Comparison of ENCODE assay signal across 8 mouse cellular contexts in the genomic region with DNA sequence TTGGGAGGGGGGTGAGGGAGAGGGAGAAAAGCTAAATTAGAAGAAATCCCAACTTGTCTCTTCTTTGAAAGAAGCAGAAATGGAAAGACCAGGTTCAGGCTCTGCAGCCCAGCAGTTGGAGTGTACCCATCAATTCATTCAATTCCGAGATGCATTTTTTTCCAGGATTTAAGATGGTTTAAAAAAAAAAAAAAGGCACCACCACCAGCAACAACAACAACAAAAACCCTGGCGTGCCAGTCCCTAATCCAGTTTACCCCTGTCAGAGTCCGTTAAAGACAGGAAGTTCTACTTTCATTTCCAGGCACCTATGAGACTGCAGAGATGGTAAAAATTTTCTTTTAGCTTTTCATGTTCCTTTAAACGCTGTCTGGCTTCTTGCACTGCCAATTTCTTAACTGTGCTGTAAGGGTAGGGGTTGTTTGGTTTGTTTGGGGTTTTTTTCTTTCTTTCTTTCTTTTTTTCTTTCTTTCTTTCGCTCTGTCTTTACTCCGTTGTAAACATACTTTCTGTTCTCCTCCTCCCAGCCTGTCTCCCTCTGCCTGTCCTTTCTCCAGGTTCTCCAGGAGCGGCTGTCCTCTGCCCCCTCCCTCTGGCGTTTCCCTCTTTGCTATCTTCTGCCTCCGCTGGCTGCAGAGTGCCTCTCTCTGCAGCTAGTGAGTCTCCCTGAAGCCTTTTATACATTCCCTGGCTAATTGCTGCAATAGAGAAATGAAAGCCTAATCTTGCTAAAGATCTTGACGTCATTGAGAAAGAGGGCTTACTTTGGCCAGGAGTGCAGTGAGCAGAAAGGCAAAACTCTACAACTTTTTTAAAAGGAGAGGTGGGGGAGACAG. TPM values are rescaled to one million over a fixed set of nuclear protein-coding genes. Genes with fewer than 3 reads are reported as not detected.
DNase-seq lines count a peak whose midpoint lies in the region; ATAC-seq and TF ChIP-seq lines count a peak whose summit lies in the region.

A gene (minus strand): TSS at position 51 of the 836 bp plus-strand sequence.

- H3K27ac ChIP-seq in kidney, embryonic 16.5 days (ENCODE audit: low read length): no peak within 1 kb of the TSS
- no peak within 1 kb of the TSS for H3K27ac ChIP-seq in CH12.LX (ENCODE audit: insufficient read depth, low read depth)
- no peak within 1 kb of the TSS for H3K27ac ChIP-seq in heart, embryonic 11.5 days (ENCODE audit: low read depth, low read length)
- no peak within 1 kb of the TSS for H3K27ac ChIP-seq in neural tube, embryonic 14.5 days (ENCODE audit: low read depth, low read length)

- no peaks in the 10 kb centered on the region for H3K27me3 ChIP-seq in kidney, embryonic 16.5 days (ENCODE audit: insufficient read depth, low read length)
- no peaks in the 10 kb centered on the region for H3K27me3 ChIP-seq in CH12.LX (replicated peaks)
- H3K27me3 ChIP-seq in heart, embryonic 11.5 days (ENCODE audit: control insufficient read depth, insufficient read depth, low read length): no peaks in the 10 kb centered on the region
- H3K27me3 ChIP-seq in neural tube, embryonic 14.5 days (ENCODE audit: control insufficient read depth, insufficient read depth, low read length): no peaks in the 10 kb centered on the region

- no peak for TF ChIP-seq CTCF in CH12.LX (conservative IDR thresholded peaks at IDR 0.05 in 1 of 2, IDR thresholded peaks at IDR 0.05 in 1 of 2; ENCODE audit: low read depth in 2 of 2, low read length in 2 of 2)

- no peak for TF ChIP-seq EP300 in CH12.LX (IDR thresholded peaks at IDR 0.05; ENCODE audit: low read length)

- no peaks in the 10 kb centered on the region for H3K4me1 ChIP-seq in kidney, embryonic 16.5 days (ENCODE audit: insufficient read depth, low read length)
- H3K4me1 ChIP-seq in CH12.LX (ENCODE audit: control insufficient read depth in 1 of 2, insufficient read depth in 2 of 2): peaks cover 0 to 13% of the 10 kb centered on the region in 2 experiments; a peak in 2 of 4 replicates
- no peaks in the 10 kb centered on the region for H3K4me1 ChIP-seq in heart, embryonic 11.5 days (ENCODE audit: control insufficient read depth, insufficient read depth, low read length)
- no peaks in the 10 kb centered on the region for H3K4me1 ChIP-seq in neural tube, embryonic 14.5 days (ENCODE audit: control insufficient read depth, insufficient read depth, low read length)

- in situ Hi-C loops in CH12.LX (cut with MboI; ENCODE audit: low pct_ligation_motif_present, low pct_unique_long_range_greater_than_20kb, low sequenced_read_pairs): loop anchor here (25.0 kb wide), 2 partner anchors 176 to 349 kb away; no protein-coding TSS in a partner anchor

- no peak for DNase-seq in kidney, adult 11 months
- no peak for DNase-seq in CH12.LX (ENCODE audit: extremely low read depth)
- DNase-seq in cerebellum, adult 9-10 months: peak; percentile 69
- no peak for DNase-seq in left cerebral cortex, adult 8-10 months (ENCODE audit: low spot score in 2 of 2)
- no peak for DNase-seq in spleen, postnatal 4 days (ENCODE audit: low spot score in 2 of 2)

- no peaks in the 10 kb centered on the region for H3K36me3 ChIP-seq in kidney, embryonic 16.5 days (ENCODE audit: insufficient read depth, low read length)
- no peaks in the 10 kb centered on the region for H3K36me3 ChIP-seq in CH12.LX (replicated peaks in 1 of 2; ENCODE audit: control insufficient read depth in 1 of 2, insufficient read depth in 1 of 2, low read length in 1 of 2)
- H3K36me3 ChIP-seq in heart, embryonic 11.5 days (ENCODE audit: control insufficient read depth, insufficient read depth, low read length): no peaks in the 10 kb centered on the region
- no peaks in the 10 kb centered on the region for H3K36me3 ChIP-seq in neural tube, embryonic 14.5 days (ENCODE audit: control insufficient read depth, insufficient read depth, low read length)

- TF ChIP-seq RAD21 in CH12.LX (IDR thresholded peaks at IDR 0.05; ENCODE audit: low read depth, low read length): no peak

- 14% methylated on average over 10 of the region's 10 CpGs for WGBS in kidney, embryonic 16.5 days
- 21% methylated on average over 10 of the region's 10 CpGs for WGBS in heart, embryonic 11.5 days (ENCODE audit: insufficient replicate concordance)
- WGBS in neural tube, embryonic 14.5 days: 27% methylated on average over 10 of the region's 10 CpGs

- ATAC-seq in kidney, embryonic 16.5 days (ENCODE audit: low FRiP score, low TSS enrichment): peak; percentile 71; the same call in 1 of the 2 replicates
- no peak for ATAC-seq in heart, embryonic 11.5 days (replicated peaks; ENCODE audit: insufficient number of reproducible peaks, low FRiP score, low TSS enrichment)
- ATAC-seq in neural tube, embryonic 14.5 days (ENCODE audit: low read depth): no peak

- H3K9ac ChIP-seq in kidney, embryonic 16.5 days (replicated peaks; ENCODE audit: low read length): peak within 1 kb of the TSS; percentile 52
- H3K9ac ChIP-seq in CH12.LX (ENCODE audit: insufficient read depth, low read depth): peak within 1 kb of the TSS; percentile 56
- no peak within 1 kb of the TSS for H3K9ac ChIP-seq in heart, embryonic 11.5 days (ENCODE audit: low read depth, low read length)
- no peak within 1 kb of the TSS for H3K9ac ChIP-seq in neural tube, embryonic 14.5 days (replicated peaks; ENCODE audit: low read depth, low read length)

- peak within 1 kb of the TSS; percentile 36 for H3K4me3 ChIP-seq in kidney, embryonic 16.5 days (ENCODE audit: low read length)
- H3K4me3 ChIP-seq in CH12.LX (replicated peaks in 1 of 3; ENCODE audit: low read depth in 2 of 3, low read length in 2 of 3, poor library complexity in 1 of 3): peak within 1 kb of the TSS in 2 of 3 experiments; percentile 30 to 60
- peak within 1 kb of the TSS; percentile 28 for H3K4me3 ChIP-seq in heart, embryonic 11.5 days (ENCODE audit: low read depth, low read length)
- H3K4me3 ChIP-seq in neural tube, embryonic 14.5 days (ENCODE audit: low read depth, low read length): no peak within 1 kb of the TSS

- dilution Hi-C loops in CH12.LX (cut with MboI; ENCODE audit: extremely low pct_ligation_motif_present, extremely low pct_unique_long_range_greater_than_20kb, low sequenced_read_pairs): no loop called here

- no peaks in the 10 kb centered on the region for H3K79me2 ChIP-seq in CH12.LX (replicated peaks; ENCODE audit: control insufficient read depth, extremely low read depth, insufficient read depth, poor library complexity, severe bottlenecking)

- no peaks in the 10 kb centered on the region for H3K9me3 ChIP-seq in kidney, embryonic 16.5 days (ENCODE audit: low read length)
- H3K9me3 ChIP-seq in CH12.LX (replicated peaks; ENCODE audit: low read length): no peaks in the 10 kb centered on the region
- no peaks in the 10 kb centered on the region for H3K9me3 ChIP-seq in heart, embryonic 11.5 days (replicated peaks; ENCODE audit: control insufficient read depth, low read length)
- no peaks in the 10 kb centered on the region for H3K9me3 ChIP-seq in neural tube, embryonic 14.5 days (ENCODE audit: control insufficient read depth, low read length)

- no peak for TF ChIP-seq POLR2A in CH12.LX (IDR thresholded peaks at IDR 0.05; ENCODE audit: low read depth, low read length)

- H3K4me2 ChIP-seq in kidney, embryonic 16.5 days (replicated peaks; ENCODE audit: low read depth, low read length): peak within 1 kb of the TSS; percentile 50
- H3K4me2 ChIP-seq in CH12.LX (ENCODE audit: insufficient read depth, low read depth, poor library complexity, severe bottlenecking): peak within 1 kb of the TSS; percentile 99
- H3K4me2 ChIP-seq in heart, embryonic 11.5 days: peak within 1 kb of the TSS; percentile 59
- peak within 1 kb of the TSS; percentile 22; the same call in 1 of the 2 replicates for H3K4me2 ChIP-seq in neural tube, embryonic 14.5 days (ENCODE audit: low read depth, low read length)

TF ChIP-seq in CH12.LX, 34 proteins besides CTCF, POLR2A, EP300 and RAD21:
- no peak for TF ChIP-seq IRF4 (IDR thresholded peaks at IDR 0.05; ENCODE audit: low read depth, low read length)
- no peak for TF ChIP-seq NRF1 (IDR thresholded peaks at IDR 0.05; ENCODE audit: low read depth, low read length)
- TF ChIP-seq PAX5 (IDR thresholded peaks at IDR 0.05; ENCODE audit: low read length): no peak
- TF ChIP-seq ZKSCAN1 (IDR thresholded peaks at IDR 0.05; ENCODE audit: borderline replicate concordance, low read depth, low read length): no peak
- TF ChIP-seq GABPA (IDR thresholded peaks at IDR 0.05; ENCODE audit: insufficient replicate concordance, low read depth, low read length): no peak
- TF ChIP-seq MAZ (IDR thresholded peaks at IDR 0.05; ENCODE audit: low read depth, low read length): no peak
- no peak for TF ChIP-seq JUN (IDR thresholded peaks at IDR 0.05; ENCODE audit: insufficient read depth, low read depth, low read length)
- TF ChIP-seq ZMIZ1 (IDR thresholded peaks at IDR 0.05; ENCODE audit: low read depth, low read length): no peak

RNA-seq across cellular contexts. Expression of the gene that starts here (rescaled TPM):
- 0.16 TPM in 1 of 2 replicates, not detected in the other for polyA plus RNA-seq in kidney, embryonic 16.5 days (2015; fragmentation: Nextera tagmentation; extraction: Ambion mirVana)
- total RNA-seq in CH12.LX (2012; rRNA removed) (not detected in 2 replicates), CH12.LX (2014; rRNA removed) (not detected in 2 replicates)
- polyA plus RNA-seq in CH12.LX (2012; ENCODE audit: insufficient read length, low read depth): not detected in 2 replicates
- 0.34 and 0.45 TPM in 2 replicates for polyA plus RNA-seq in heart, embryonic 11.5 days (2014; fragmentation: Nextera tagmentation; extraction: Ambion mirVana)
- 10 to 100 TPM; 39.1 to 41.1 (median 40.2) TPM for total RNA-seq in left cerebral cortex, adult 8-10 months (2022)
- polyA plus RNA-seq in neural tube, embryonic 14.5 days (2014; fragmentation: Nextera tagmentation; extraction: Ambion mirVana): 0.20 and 0.21 TPM in 2 replicates

Comparison
In these comparisons a context has a peak if more than half of its experiments do, and no peak if none do; other contexts are left out.
1. RNA of the gene that starts here (total RNA-seq): 39.1 to 41.1 TPM in left cerebral cortex, adult 8-10 months; not detected in CH12.LX; every median in the first group is over 10 times any median in the second.
2. Peak in ATAC-seq, H3K4me3 ChIP-seq, H3K9ac ChIP-seq and H3K4me2 ChIP-seq in kidney, embryonic 16.5 days; RNA of the gene not detected or under 1 TPM.
3. H3K4me2 ChIP-seq: peak in every context shown above with its lines; median percentile 99 in CH12.LX; 59 in heart, embryonic 11.5 days; 50 in kidney, embryonic 16.5 days; 22 in neural tube, embryonic 14.5 days.